Mouse (Mus musculus): ENCODE data around the gene Bsnd. TPM values are rescaled to one million over a fixed set of nuclear protein-coding genes. Genes with fewer than 3 reads are reported as not detected.
A peak's percentile ranks its signal among the peaks of the same experiment; 100 is the strongest.

Bsnd gene
- polyA plus RNA-seq, 1 experiment from 2014 or later = 40.6 TPM

DNA sequence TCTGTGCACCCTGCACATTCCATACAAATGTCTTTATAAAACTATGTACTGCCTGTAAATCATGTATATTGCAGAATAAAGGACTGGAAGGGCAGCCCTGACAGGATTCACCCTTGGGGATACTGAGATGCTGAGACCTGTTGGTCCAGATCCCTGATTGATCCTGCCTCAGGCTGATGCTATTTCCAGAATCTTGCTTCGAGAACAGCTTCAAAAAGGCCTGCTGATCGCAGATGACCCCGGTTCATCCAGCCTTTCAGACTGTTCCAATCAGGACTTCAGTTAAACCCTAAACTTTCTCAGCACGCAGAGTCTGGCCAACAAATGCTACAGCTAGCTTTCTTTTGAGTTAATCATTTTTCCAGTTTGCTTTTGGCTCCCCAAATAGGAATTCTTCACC lies 17.8 kb upstream of the Bsnd start:
- DNase-seq (ENCODE audit: low spot score) (no peak), ATAC-seq (replicated peaks; ENCODE audit: low FRiP score, low read depth) (no peak)
- no peaks in the 10 kb centered on the region for H3K36me3 ChIP-seq (ENCODE audit: insufficient read depth, low read length)
- no peak overlapping the region for H3K4me2 ChIP-seq (ENCODE audit: low read length)
- H3K27ac ChIP-seq = no peak overlapping the region
- H3K9me3 ChIP-seq (replicated peaks; ENCODE audit: low read length) = no peaks in the 10 kb centered on the region
- peaks cover 7% of the 10 kb centered on the region; the same call in 1 of the 2 replicates for H3K4me1 ChIP-seq (replicated peaks; ENCODE audit: insufficient read depth, low read length)
- TF ChIP-seq CTCF (IDR thresholded peaks at IDR 0.05; ENCODE audit: low read depth) = no peak
- H3K9ac ChIP-seq (ENCODE audit: low read depth, low read length) = no peak overlapping the region
- WGBS = 67% methylated on average over 4 of the region's 4 CpGs
- H3K4me3 ChIP-seq (replicated peaks; ENCODE audit: low read depth, low read length) = no peak overlapping the region
- H3K27me3 ChIP-seq (ENCODE audit: insufficient read depth, low read length) = no peaks in the 10 kb centered on the region

DNA sequence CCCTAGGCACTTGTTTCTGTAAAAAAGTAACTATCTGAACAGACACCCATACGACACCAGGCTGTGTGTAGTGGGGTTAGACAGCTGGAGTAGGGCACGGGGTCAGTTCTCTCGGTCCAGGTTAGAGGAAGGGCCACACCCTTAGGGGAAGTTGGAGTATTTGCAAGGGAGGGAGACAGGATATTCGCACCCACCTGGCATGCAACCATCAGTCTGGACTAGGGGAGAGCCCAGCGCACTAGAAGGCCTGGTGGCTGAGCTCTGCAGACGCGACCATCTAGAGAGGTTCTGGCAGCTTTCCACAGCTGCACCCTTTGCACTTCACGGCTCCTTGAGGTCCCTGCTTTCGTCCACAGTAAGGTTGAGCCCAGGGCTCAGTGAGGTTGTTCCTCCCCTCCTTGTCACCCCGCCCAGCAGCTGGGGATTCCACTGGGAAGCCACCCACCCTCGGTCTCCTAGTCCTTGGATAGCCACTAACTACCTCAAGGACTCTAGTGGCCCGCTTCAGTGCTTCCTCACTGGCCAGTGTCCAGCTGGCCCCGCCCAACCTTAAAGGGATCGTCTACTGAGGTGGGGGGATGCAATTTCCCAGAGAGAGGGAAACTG lies 13.5 kb upstream of the Bsnd start:
- no peaks in the 10 kb centered on the region for H3K36me3 ChIP-seq (ENCODE audit: insufficient read depth, low read length)
- no peak for ATAC-seq (replicated peaks; ENCODE audit: low FRiP score, low read depth)
- no peaks in the 10 kb centered on the region for H3K27me3 ChIP-seq (ENCODE audit: insufficient read depth, low read length)
- no peak overlapping the region for H3K9ac ChIP-seq (ENCODE audit: low read depth, low read length)
- no peak overlapping the region for H3K4me2 ChIP-seq (ENCODE audit: low read length)
- WGBS = 51% methylated on average over 14 of the region's 14 CpGs
- TF ChIP-seq CTCF (IDR thresholded peaks at IDR 0.05; ENCODE audit: low read depth) = no peak
- no peaks in the 10 kb centered on the region for H3K9me3 ChIP-seq (replicated peaks; ENCODE audit: low read length)
- peaks cover 7% of the 10 kb centered on the region; the same call in 1 of the 2 replicates for H3K4me1 ChIP-seq (replicated peaks; ENCODE audit: insufficient read depth, low read length)
- H3K27ac ChIP-seq = no peak overlapping the region
- no peak for DNase-seq (ENCODE audit: low spot score)
- H3K4me3 ChIP-seq (replicated peaks; ENCODE audit: low read depth, low read length) = no peak overlapping the region

DNA sequence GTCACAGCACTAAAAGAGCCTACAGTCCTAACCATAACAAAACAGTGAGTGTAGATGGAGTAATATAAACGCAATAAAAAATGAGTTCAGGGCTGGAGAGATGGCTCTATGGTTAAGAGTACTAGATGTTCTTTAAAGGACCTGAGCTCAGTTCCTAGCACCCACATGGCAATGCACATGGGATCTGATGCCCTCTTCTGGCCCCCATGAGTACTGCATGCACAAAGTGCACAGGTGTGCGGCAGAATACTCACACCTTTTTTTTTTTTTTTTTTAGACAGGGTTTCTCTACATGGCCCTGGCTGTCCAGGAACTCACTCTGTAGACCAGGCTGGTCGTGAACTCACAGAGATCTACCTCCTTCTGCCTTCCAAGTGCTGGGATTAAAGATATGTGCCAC lies 11.5 kb upstream of the Bsnd start:
- DNase-seq (ENCODE audit: low spot score) = no peak
- peak; percentile 24; the same call in 1 of the 2 replicates for TF ChIP-seq CTCF (IDR thresholded peaks at IDR 0.05; ENCODE audit: low read depth)
- Histone ChIP-seq H3K4me1 (replicated peaks; ENCODE audit: insufficient read depth, low read length) (peaks cover 10% of the 10 kb centered on the region; the same call in 1 of the 2 replicates), H3K4me3 (replicated peaks; ENCODE audit: low read depth, low read length) (no peak overlapping the region), H3K27me3 (ENCODE audit: insufficient read depth, low read length) (no peaks in the 10 kb centered on the region), H3K9ac (ENCODE audit: low read depth, low read length) (no peak overlapping the region), H3K36me3 (ENCODE audit: insufficient read depth, low read length) (no peaks in the 10 kb centered on the region), H3K4me2 (ENCODE audit: low read length) (no peak overlapping the region), H3K9me3 (replicated peaks; ENCODE audit: low read length) (no peaks in the 10 kb centered on the region), H3K27ac (no peak overlapping the region)
- 95% methylated on average over 3 of the region's 3 CpGs for WGBS
- no peak for ATAC-seq (replicated peaks; ENCODE audit: low FRiP score, low read depth)

DNA sequence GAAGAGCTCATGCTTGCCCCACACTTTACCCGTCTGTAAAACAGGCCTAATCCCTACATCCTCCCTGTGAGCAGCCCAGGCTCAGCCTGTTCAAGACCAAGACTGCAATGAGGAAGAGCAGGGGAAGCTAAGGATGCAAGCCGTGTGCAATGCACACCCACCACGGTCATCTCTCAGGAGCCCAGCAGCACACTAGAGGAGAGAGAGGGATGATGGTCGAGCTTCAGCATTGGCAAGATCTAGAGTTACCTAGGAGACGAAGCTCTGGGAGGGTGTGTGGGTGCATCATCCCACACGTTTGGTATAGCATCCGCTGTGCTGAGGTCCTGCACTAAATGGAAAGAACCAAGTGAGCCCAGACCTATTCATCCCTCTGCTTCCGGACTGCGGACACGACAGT lies 8.0 kb upstream of the Bsnd start:
- Histone ChIP-seq H3K9me3 (replicated peaks; ENCODE audit: low read length) (no peaks in the 10 kb centered on the region), H3K27me3 (ENCODE audit: insufficient read depth, low read length) (no peaks in the 10 kb centered on the region), H3K36me3 (ENCODE audit: insufficient read depth, low read length) (no peaks in the 10 kb centered on the region), H3K27ac (no peak overlapping the region), H3K4me2 (ENCODE audit: low read length) (no peak overlapping the region), H3K4me1 (replicated peaks; ENCODE audit: insufficient read depth, low read length) (0 out of 2 replicates have a peak, but pooled peaks cover 7% of the 10 kb centered on the region), H3K9ac (ENCODE audit: low read depth, low read length) (no peak overlapping the region), H3K4me3 (replicated peaks; ENCODE audit: low read depth, low read length) (no peak overlapping the region)
- no peak for TF ChIP-seq CTCF (IDR thresholded peaks at IDR 0.05; ENCODE audit: low read depth)
- no peak for DNase-seq (ENCODE audit: low spot score)
- no peak for ATAC-seq (replicated peaks; ENCODE audit: low FRiP score, low read depth)
- WGBS = 80% methylated on average over 10 of the region's 10 CpGs

DNA sequence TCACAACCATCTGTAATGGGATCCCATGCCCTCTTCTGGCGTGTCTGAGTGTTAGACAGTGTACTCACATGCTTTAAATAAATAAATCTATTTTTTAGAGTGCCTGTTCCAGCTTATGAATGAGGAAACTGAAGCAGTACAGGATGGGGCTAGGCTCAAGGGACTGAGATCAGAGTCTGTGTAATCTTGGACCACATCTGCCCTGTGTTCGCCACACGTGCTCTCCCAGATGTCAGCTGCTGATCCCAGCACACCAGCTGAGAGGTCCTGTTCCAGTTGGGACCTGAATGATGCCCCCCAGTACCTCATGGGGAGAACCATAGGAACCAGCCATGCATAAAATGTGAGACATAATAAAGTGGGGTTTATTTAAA lies 6.4 kb upstream of the Bsnd start:
- Histone ChIP-seq H3K27me3 (ENCODE audit: insufficient read depth, low read length) (no peaks in the 10 kb centered on the region), H3K4me3 (replicated peaks; ENCODE audit: low read depth, low read length) (no peak overlapping the region), H3K4me2 (ENCODE audit: low read length) (no peak overlapping the region), H3K27ac (no peak overlapping the region), H3K4me1 (replicated peaks; ENCODE audit: insufficient read depth, low read length) (0 out of 2 replicates have a peak, but pooled peaks cover 7% of the 10 kb centered on the region), H3K9me3 (replicated peaks; ENCODE audit: low read length) (no peaks in the 10 kb centered on the region), H3K9ac (ENCODE audit: low read depth, low read length) (no peak overlapping the region), H3K36me3 (ENCODE audit: insufficient read depth, low read length) (no peaks in the 10 kb centered on the region)
- no peak for TF ChIP-seq CTCF (IDR thresholded peaks at IDR 0.05; ENCODE audit: low read depth)
- DNase-seq (ENCODE audit: low spot score) (no peak), ATAC-seq (replicated peaks; ENCODE audit: low FRiP score, low read depth) (no peak; the same call in 1 of the 2 replicates)
- WGBS = 36% methylated on average over 3 of the region's 3 CpGs

DNA sequence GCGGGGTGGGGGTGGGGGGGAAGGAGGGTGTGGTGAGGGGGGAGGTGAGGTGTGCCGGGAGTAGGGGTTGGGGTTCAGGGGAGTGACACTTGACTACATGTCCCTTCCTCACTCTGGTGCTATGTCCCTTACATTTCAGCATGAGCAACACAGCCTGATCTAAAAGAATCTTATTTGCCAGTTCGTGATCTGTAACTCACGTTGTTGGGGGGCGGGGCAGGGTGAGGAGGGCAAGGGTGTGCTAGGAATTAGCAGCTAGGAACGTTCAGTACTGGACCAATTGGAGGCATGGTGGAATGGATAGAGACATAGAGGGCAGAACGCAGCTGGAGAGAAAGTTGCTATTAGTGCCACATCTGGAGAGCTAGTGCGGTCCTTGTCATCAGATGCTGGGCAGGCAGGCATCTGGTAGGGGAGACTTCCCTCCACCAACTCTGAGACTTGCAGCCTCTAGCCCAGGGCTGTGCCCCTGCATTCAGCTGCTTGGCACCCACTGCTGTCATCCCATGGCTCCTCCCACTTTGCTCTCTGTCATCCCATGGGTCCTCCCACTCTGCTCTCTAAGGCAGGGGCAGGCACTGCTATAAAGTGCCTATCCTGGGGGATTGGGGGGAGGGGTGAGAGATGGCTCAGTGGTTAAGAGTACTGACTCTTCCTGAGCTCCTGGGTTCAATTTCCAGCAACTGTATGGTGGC lies 5.8 kb upstream of the Bsnd start:
- no peak for DNase-seq (ENCODE audit: low spot score)
- no peaks in the 10 kb centered on the region for H3K27me3 ChIP-seq (ENCODE audit: insufficient read depth, low read length)
- TF ChIP-seq CTCF (IDR thresholded peaks at IDR 0.05; ENCODE audit: low read depth) = no peak
- 50% methylated on average over 8 of the region's 8 CpGs for WGBS
- H3K4me2 ChIP-seq (ENCODE audit: low read length) = no peak overlapping the region
- H3K4me3 ChIP-seq (replicated peaks; ENCODE audit: low read depth, low read length) = no peak overlapping the region
- ATAC-seq (replicated peaks; ENCODE audit: low FRiP score, low read depth) = peak; percentile 25; the same call in 1 of the 2 replicates
- no peak overlapping the region for H3K9ac ChIP-seq (ENCODE audit: low read depth, low read length)
- H3K27ac ChIP-seq = 0 out of 2 replicates have a peak overlapping the region, but pooled peaks have one; percentile 42
- no peaks in the 10 kb centered on the region for H3K36me3 ChIP-seq (ENCODE audit: insufficient read depth, low read length)
- no peaks in the 10 kb centered on the region for H3K9me3 ChIP-seq (replicated peaks; ENCODE audit: low read length)
- 0 out of 2 replicates have a peak, but pooled peaks cover 7% of the 10 kb centered on the region for H3K4me1 ChIP-seq (replicated peaks; ENCODE audit: insufficient read depth, low read length)

Data from kidney, postnatal 0 days (tissue).